Mouse (Mus musculus) adrenal gland, postnatal 4 days (tissue): Measurements from ENCODE around the gene Ifna5. TPM values are rescaled to one million over a fixed set of nuclear protein-coding genes. Genes with fewer than 3 reads are reported as not detected.

ENCODE experiments used
- DNase-seq, 2 experiments: peaks; one replicate each; pipeline ENCODE4 v3.0.0; 2021 to 2022; ENCODE audit warnings: low spot score in 2 of 2, mixed read lengths in 2 of 2
- total RNA-seq, 2 experiments: library from RNA; stranded (reverse); gene quantifications; 2 replicates each; pipeline ENCODE4 v1.2.3; 2021

The Ifna5 gene
- total RNA-seq, 2 experiments from 2014 or later, result not detected

GRCm38 (mm10) chr4:88863309-88863708 lies 28.0 kb downstream of the Ifna5 start:
- no peak for DNase-seq

GRCm38 (mm10) chr4:88864599-88864998 lies 29.3 kb downstream of the Ifna5 start:
- DNase-seq, result no peak

DNA sequence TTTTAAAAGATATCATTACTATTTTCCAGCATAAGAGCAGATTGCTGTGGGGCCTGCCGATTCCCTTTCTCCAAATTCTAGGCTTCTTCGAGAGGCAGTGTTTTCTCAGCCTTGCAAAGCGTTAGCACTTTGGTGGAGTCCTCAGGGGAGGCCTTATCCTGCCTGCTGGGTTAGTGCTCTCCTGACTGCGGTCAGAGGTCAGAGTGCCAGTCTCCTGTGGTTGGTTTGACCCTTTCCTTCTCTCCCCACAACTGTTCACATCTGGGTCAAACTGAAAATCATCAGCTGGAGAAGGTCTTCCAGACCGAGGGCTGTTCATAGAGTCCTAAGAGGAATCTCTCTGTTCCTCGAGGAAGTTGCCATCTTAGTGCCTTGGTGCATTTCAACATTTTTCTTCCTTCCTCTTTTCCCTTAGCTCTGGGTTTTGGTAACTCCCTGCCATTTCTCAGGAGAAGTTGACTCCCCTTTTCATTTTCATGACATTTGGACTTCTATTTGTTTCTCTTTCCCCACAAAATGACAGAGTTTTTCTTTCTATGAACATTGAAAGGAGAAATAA lies 29.8 kb downstream of the Ifna5 start:
- no peak for DNase-seq

DNA sequence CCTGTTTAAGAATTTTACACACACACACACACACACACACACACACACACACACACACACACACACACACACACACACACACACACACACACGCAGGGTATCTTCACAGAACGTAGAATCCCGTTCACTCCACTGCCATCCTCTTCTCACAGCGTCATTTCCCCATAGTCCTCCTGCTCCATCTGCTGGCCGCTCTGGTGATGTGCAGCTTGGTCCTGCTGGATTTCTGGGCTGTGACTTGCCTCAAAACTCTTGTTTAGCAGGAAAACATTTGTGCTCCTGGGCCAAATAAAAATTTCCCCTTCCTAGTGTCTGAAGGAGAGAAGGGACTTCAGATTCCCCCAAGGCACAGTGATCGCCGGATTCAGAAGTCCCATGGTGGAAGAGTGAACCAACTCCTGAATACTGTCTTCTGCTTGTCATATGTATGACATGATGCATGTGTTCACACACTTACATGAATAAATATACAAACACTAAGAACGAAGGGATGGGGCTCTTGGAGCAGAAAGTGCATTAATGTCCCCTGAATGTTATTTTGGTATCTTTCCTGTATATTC lies 32.1 kb downstream of the Ifna5 start:
- peak; percentile 47 to 57 for DNase-seq

- DNase-seq, result no peak
Observed at GRCm38 (mm10) chr4:88867926-88868911, 32.9 kb downstream of the Ifna5 start.

DNA sequence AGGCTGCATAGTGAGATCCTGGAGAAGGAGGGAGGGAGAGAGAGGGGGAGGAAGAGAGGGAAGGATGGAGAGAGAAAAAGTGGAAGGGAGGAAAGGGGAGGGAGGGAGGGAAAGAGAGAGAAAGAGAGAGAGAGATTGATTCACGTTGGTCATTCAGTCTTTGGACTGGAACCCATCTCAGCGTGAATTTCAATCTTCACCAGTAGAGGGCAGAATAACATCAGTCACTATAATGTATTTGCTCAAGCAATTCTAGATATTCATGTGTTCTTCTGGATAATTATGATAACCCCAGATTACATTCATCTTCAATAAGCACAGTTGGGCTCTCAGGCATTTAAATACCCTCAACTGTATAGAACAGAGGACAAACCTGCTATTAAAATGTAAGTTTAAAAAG lies 37.4 kb downstream of the Ifna5 start:
- DNase-seq, result no peak

DNA sequence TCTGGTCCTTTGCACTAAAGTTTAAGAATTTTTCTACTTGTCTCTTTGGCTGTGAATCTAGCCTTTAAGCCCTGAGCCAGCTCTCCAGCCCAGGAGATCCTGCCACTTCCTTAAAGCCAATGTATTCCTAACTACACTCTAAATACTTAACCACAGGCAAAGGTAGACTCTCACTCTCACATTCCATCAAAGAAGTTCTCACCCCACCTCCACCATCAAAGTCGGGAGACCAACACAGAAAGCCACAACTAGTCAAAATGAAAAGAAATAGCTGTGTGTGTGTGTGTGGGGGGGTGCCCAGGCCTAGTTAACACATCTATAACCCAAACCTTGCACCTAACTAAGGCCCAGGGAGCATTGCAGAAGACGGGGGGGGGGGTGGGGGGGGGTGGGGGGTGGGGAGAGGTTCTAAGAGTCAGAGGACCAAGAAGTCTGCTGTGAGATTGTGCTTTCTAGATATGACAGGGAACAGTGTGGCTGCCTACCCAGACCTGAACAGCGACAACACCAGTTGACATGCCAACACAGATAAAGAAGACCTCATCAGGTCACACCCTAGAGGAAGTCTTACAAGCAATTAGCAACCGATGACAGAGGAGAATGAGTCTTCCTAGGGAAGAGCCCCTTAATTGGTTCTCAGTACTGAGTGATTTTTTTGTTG lies 40.2 kb downstream of the Ifna5 start:
- no peak for DNase-seq

- no peak for DNase-seq
Observed at GRCm38 (mm10) chr4:88876520-88876919, 41.2 kb downstream of the Ifna5 start.

DNA sequence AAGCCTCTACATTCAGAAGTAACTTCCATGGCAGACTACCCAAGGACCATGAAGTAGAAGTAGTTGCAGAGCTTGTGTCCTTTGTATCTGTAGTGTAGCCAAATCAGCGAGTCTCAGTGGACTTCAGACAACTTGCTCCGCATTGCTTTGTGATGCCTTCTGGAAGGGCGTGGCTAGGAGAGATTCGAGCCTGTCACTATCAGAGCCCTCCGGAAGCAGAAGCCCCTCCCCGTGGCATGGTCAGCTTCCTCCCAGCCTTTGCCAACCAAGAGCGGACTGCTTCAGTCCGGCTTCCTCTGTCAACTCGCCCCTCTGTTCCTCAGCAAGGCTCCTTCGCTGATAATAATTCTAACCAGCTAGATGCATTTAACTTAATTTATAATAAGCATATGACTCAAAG lies 42.9 kb downstream of the Ifna5 start:
- DNase-seq, result no peak

- DNase-seq, result no peak
Observed at GRCm38 (mm10) chr4:88878772-88879171, 43.4 kb downstream of the Ifna5 start.

DNA sequence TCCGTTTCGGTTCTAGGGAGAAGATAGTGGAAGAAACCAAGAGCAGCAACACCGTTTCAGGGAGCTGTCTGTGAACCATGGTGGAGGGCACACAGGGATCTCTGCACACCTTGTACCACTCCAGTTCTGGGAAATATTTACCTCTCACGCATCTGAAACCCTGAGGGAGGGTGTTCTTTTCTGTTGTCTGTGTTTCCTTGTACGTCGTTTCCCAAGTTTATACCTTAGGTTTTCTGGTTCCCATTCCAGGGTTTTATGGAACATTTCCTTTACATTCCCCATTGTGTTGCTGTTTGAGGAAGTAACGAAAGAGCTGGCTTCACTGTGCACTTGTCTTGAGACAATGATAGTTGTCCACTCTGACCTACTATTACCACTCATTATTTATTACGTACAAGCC lies 44.8 kb downstream of the Ifna5 start, which contains the start of gene Ifne:
Ifne (minus strand) TSS at position 101 of the 400 bp plus-strand sequence.
- DNase-seq, result no peak

Other genes starting within 250 kb of the Ifna5 start
- not detected for gene Ifna9, start 243.1 kb upstream of the Ifna5 start, total RNA-seq
- not detected for gene Ifna12, start 232.1 kb upstream of the Ifna5 start, total RNA-seq
- gene C87499, start 201.1 kb upstream of the Ifna5 start, total RNA-seq, result not detected
- not detected for gene Ifna13, start 191.1 kb upstream of the Ifna5 start, total RNA-seq
- gene Ifna16, start 158.6 kb upstream of the Ifna5 start, total RNA-seq, result not detected
- not detected for gene Ifna2, start 151.6 kb upstream of the Ifna5 start, total RNA-seq
- gene Ifnab, start 144.2 kb upstream of the Ifna5 start, total RNA-seq, result not detected
- gene Gm26566, start 113.7 kb upstream of the Ifna5 start, total RNA-seq, result under 1 TPM; 0.31 to 0.48 TPM
- 10 to 100 TPM; 85.2 to 88.5 TPM for gene Klhl9, start 113.1 kb upstream of the Ifna5 start, total RNA-seq
- gene Gm13271, start 80.7 kb upstream of the Ifna5 start, total RNA-seq, result not detected
- gene Gm13283, start 75.4 kb upstream of the Ifna5 start, total RNA-seq, result not detected
- gene Gm13290, start 61.7 kb upstream of the Ifna5 start, total RNA-seq, result not detected
- not detected for gene Gm13289, start 58.6 kb upstream of the Ifna5 start, total RNA-seq
- gene Gm13272, start 55.7 kb upstream of the Ifna5 start, total RNA-seq, result not detected
- not detected for gene Ifnz, start 53.4 kb upstream of the Ifna5 start, total RNA-seq
- gene Gm13276, start 49.8 kb upstream of the Ifna5 start, total RNA-seq, result not detected
- gene Gm13277, start 46.9 kb upstream of the Ifna5 start, total RNA-seq, result not detected
- not detected for gene Gm13278, start 44.0 kb upstream of the Ifna5 start, total RNA-seq
- gene Gm13275, start 41.0 kb upstream of the Ifna5 start, total RNA-seq, result not detected
- gene Gm13279, start 38.1 kb upstream of the Ifna5 start, total RNA-seq, result not detected
- under 1 TPM in 1 of 2 experiments, not detected in 1; 0.50 TPM for gene Gm13285, start 35.9 kb upstream of the Ifna5 start, total RNA-seq
- gene Gm13287, start 32.3 kb upstream of the Ifna5 start, total RNA-seq, result not detected
- not detected for gene Gm13288, start 30.0 kb upstream of the Ifna5 start, total RNA-seq
- gene Ifna7, start 19.3 kb upstream of the Ifna5 start, total RNA-seq, result not detected
- not detected for gene Ifna11, start 15.6 kb upstream of the Ifna5 start, total RNA-seq
- not detected for gene Ifna6, start 8.1 kb upstream of the Ifna5 start, total RNA-seq
- not detected for gene Ifna4, start 6.3 kb downstream of the Ifna5 start, total RNA-seq
- not detected for gene Ifna1, start 14.6 kb downstream of the Ifna5 start, total RNA-seq
- gene Ifne, start 44.7 kb downstream of the Ifna5 start, total RNA-seq, result not detected